In the genomic region with DNA sequence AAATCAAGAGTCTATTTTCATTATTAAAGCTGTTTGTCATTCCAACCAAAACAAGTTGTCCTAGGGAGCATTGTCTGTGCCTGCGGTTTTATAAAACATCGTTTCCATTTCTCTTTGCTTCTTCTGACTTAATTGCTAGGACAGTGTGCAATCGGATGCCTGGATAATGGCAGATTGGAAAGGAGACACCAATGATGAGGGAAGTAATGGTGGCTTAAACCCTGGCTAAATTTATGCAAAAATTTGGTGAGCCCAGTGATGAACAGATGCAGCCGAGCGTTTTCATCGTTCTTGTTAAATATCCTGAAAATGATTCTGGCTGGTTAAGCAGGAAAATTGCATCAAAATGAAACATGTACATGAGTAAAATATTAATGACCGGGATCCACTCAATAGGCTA, we compare ENCODE assay signal across 29 mouse cellular contexts. TPM values are rescaled to one million over a fixed set of nuclear protein-coding genes. Genes with fewer than 3 reads are reported as not detected.
DNase-seq lines count a peak whose midpoint lies in the region; ATAC-seq lines count a peak whose summit lies in the region.
"Had no signal": no experiment of that assay in that cellular context is flagged by ENCODE, and none has a peak within 500 bp of the region (broad histone marks: within the 10 kb centered on the region; RNA-seq: fewer than 3 reads in every experiment).

No protein-coding gene starts in this region.

- H3K36me3 ChIP-seq in forebrain, embryonic 13.5 days (ENCODE audit: poor library complexity, severe bottlenecking) = no peaks in the 10 kb centered on the region
- H3K36me3 ChIP-seq in forebrain, embryonic 11.5 days (ENCODE audit: control insufficient read depth, insufficient read depth, low read length) = no peaks in the 10 kb centered on the region
- H3K36me3 ChIP-seq in neural tube, embryonic 13.5 days = no peaks in the 10 kb centered on the region
- no peaks in the 10 kb centered on the region for H3K36me3 ChIP-seq in forebrain, embryonic 16.5 days (ENCODE audit: control insufficient read depth, insufficient read depth)
- H3K36me3 ChIP-seq: embryonic facial prominence, embryonic 13.5 days; G1E; limb, embryonic 12.5 days; liver, embryonic 15.5 days; stomach, embryonic 15.5 days had no signal

- no peak overlapping the region for H3K9ac ChIP-seq in forebrain, embryonic 13.5 days
- H3K9ac ChIP-seq in forebrain, embryonic 11.5 days (ENCODE audit: low read length) = no peak overlapping the region
- no peak overlapping the region for H3K9ac ChIP-seq in neural tube, embryonic 13.5 days
- H3K9ac ChIP-seq in forebrain, embryonic 16.5 days (replicated peaks; ENCODE audit: low read depth, low read length) = no peak overlapping the region
- H3K9ac ChIP-seq: embryonic facial prominence, embryonic 13.5 days; limb, embryonic 12.5 days; liver, embryonic 15.5 days; lung, embryonic 14.5 days; stomach, embryonic 15.5 days had no signal

- no peak overlapping the region for H3K4me2 ChIP-seq in forebrain, embryonic 13.5 days
- no peak overlapping the region for H3K4me2 ChIP-seq in forebrain, embryonic 11.5 days (ENCODE audit: low read depth, low read length, severe bottlenecking)
- no peak overlapping the region for H3K4me2 ChIP-seq in neural tube, embryonic 13.5 days
- H3K4me2 ChIP-seq in forebrain, embryonic 16.5 days (ENCODE audit: low read length) = no peak overlapping the region
- H3K4me2 ChIP-seq: embryonic facial prominence, embryonic 13.5 days; heart, embryonic 11.5 days; limb, embryonic 12.5 days; liver, embryonic 15.5 days; lung, embryonic 14.5 days; stomach, embryonic 15.5 days had no signal

- intact Hi-C loops in heart, postnatal 10 days (cut with DNase I) = no loop called here

- H3K27ac ChIP-seq in forebrain, embryonic 13.5 days = no peak overlapping the region
- H3K27ac ChIP-seq in forebrain, embryonic 11.5 days (ENCODE audit: low read depth, low read length) = no peak overlapping the region
- peak overlapping the region; percentile 49 for H3K27ac ChIP-seq in neural tube, embryonic 13.5 days (replicated peaks)
- peak overlapping the region; percentile 47 for H3K27ac ChIP-seq in forebrain, embryonic 16.5 days (ENCODE audit: low read length)
- H3K27ac ChIP-seq: embryonic facial prominence, embryonic 13.5 days; left cerebral cortex, adult 2 months; limb, embryonic 12.5 days; liver, embryonic 15.5 days; stomach, embryonic 15.5 days had no signal

- 0 out of 2 replicates have a peak, but pooled peaks cover 6% of the 10 kb centered on the region for H3K4me1 ChIP-seq in forebrain, embryonic 13.5 days
- H3K4me1 ChIP-seq in forebrain, embryonic 11.5 days (replicated peaks; ENCODE audit: control insufficient read depth, insufficient read depth, low read length) = 0 out of 2 replicates have a peak, but pooled peaks cover 2% of the 10 kb centered on the region
- no peaks in the 10 kb centered on the region; the same call in 1 of the 2 replicates for H3K4me1 ChIP-seq in neural tube, embryonic 13.5 days (replicated peaks)
- no peaks in the 10 kb centered on the region for H3K4me1 ChIP-seq in forebrain, embryonic 16.5 days (replicated peaks; ENCODE audit: control insufficient read depth, insufficient read depth, low read length)
- H3K4me1 ChIP-seq: embryonic facial prominence, embryonic 13.5 days; limb, embryonic 12.5 days; liver, embryonic 15.5 days; stomach, embryonic 15.5 days had no signal

- no peak for DNase-seq in forebrain, embryonic 11.5 days (ENCODE audit: low spot score)
- DNase-seq in neural tube, embryonic 10.5 days (ENCODE audit: extremely low spot score, low spot score) = no peak
- DNase-seq in retina, embryonic 14.5 days (ENCODE audit: low spot score) = peak; percentile 34
- no peak for DNase-seq in heart, adult 9 months (ENCODE audit: low spot score in 2 of 2)
- DNase-seq in heart, postnatal 10 days = no peak
- DNase-seq: adrenal gland, postnatal 10 days; cerebellum, adult 11-12 months; cerebellum, postnatal 10 days; gastrocnemius, postnatal 14 days; heart, adult 11 months; heart, postnatal 4 days; kidney, adult 11 months; kidney, postnatal 14 days; lung, embryonic 14.5 days; lung, postnatal 14 days; right cerebral cortex, postnatal 25 days; thymus, postnatal 14 days had no signal

- H3K4me3 ChIP-seq in forebrain, embryonic 13.5 days = no peak overlapping the region
- no peak overlapping the region for H3K4me3 ChIP-seq in forebrain, embryonic 11.5 days (ENCODE audit: low read depth, low read length)
- no peak overlapping the region for H3K4me3 ChIP-seq in neural tube, embryonic 13.5 days
- H3K4me3 ChIP-seq in forebrain, embryonic 16.5 days (replicated peaks; ENCODE audit: low read length) = no peak overlapping the region
- H3K4me3 ChIP-seq: embryonic facial prominence, embryonic 13.5 days; left cerebral cortex, adult 2 months; limb, embryonic 12.5 days; liver, embryonic 15.5 days; stomach, embryonic 15.5 days had no signal

- ATAC-seq in forebrain, embryonic 13.5 days = 0 out of 2 replicates have a peak, but pooled peaks have one; percentile 38
- ATAC-seq in forebrain, embryonic 11.5 days (replicated peaks; ENCODE audit: low FRiP score) = no peak
- ATAC-seq in neural tube, embryonic 13.5 days (ENCODE audit: low read depth) = peak; percentile 59; the same call in 1 of the 2 replicates
- peak; percentile 59 for ATAC-seq in forebrain, embryonic 16.5 days
- ATAC-seq: inflammation-experienced regulatory T-cells, adult 6 months; Patski had no signal

- WGBS in forebrain, embryonic 13.5 days = 51% methylated on average over 7 of the region's 7 CpGs
- WGBS in forebrain, embryonic 11.5 days = 80% methylated on average over 7 of the region's 7 CpGs
- WGBS in neural tube, embryonic 13.5 days = 54% methylated on average over 7 of the region's 7 CpGs
- 35% methylated on average over 7 of the region's 7 CpGs for WGBS in forebrain, embryonic 16.5 days

- H3K9me3 ChIP-seq in forebrain, embryonic 13.5 days (replicated peaks) = no peaks in the 10 kb centered on the region
- H3K9me3 ChIP-seq in forebrain, embryonic 11.5 days (ENCODE audit: control insufficient read depth, low read length) = no peaks in the 10 kb centered on the region
- no peaks in the 10 kb centered on the region for H3K9me3 ChIP-seq in neural tube, embryonic 13.5 days
- H3K9me3 ChIP-seq in forebrain, embryonic 16.5 days (ENCODE audit: control insufficient read depth, low read length) = no peaks in the 10 kb centered on the region
- H3K9me3 ChIP-seq: embryonic facial prominence, embryonic 13.5 days; G1E; limb, embryonic 12.5 days; liver, embryonic 15.5 days; stomach, embryonic 15.5 days had no signal

- H3K27me3 ChIP-seq in forebrain, embryonic 13.5 days = no peaks in the 10 kb centered on the region
- no peaks in the 10 kb centered on the region for H3K27me3 ChIP-seq in forebrain, embryonic 11.5 days (ENCODE audit: control insufficient read depth, insufficient read depth, low read length)
- H3K27me3 ChIP-seq in neural tube, embryonic 13.5 days = no peaks in the 10 kb centered on the region
- no peaks in the 10 kb centered on the region for H3K27me3 ChIP-seq in forebrain, embryonic 16.5 days (replicated peaks; ENCODE audit: control insufficient read depth, insufficient read depth, low read length)
- H3K27me3 ChIP-seq: embryonic facial prominence, embryonic 13.5 days; limb, embryonic 12.5 days; liver, embryonic 15.5 days; Patski; stomach, embryonic 15.5 days had no signal

RNA-seq across cellular contexts. Expression of gene Atxn7l3b, which starts 28.6 kb away (rescaled TPM):
- 358 and 389 TPM in 2 replicates for polyA plus RNA-seq in forebrain, embryonic 13.5 days (2015; fragmentation: Nextera tagmentation; extraction: Ambion mirVana)
- polyA plus RNA-seq in forebrain, embryonic 11.5 days (2014; fragmentation: Nextera tagmentation; extraction: Ambion mirVana) = 234 TPM in 2 replicates
- 442 and 447 TPM in 2 replicates for polyA plus RNA-seq in neural tube, embryonic 13.5 days (2015; fragmentation: Nextera tagmentation; extraction: Ambion mirVana)
- 349 and 369 TPM in 2 replicates for polyA plus RNA-seq in forebrain, embryonic 16.5 days (2015; fragmentation: Nextera tagmentation; extraction: Ambion mirVana)
- total RNA-seq in heart, postnatal 10 days (2021) = 10 to 100 TPM; 57.6 to 58.2 TPM

Comparison
In these comparisons a context has a peak if more than half of its experiments do, and no peak if none do; other contexts are left out.
1. H3K27ac ChIP-seq: peak in neural tube, embryonic 13.5 days (single experiment) and forebrain, embryonic 16.5 days (single experiment); none in forebrain, embryonic 13.5 days (single experiment) and forebrain, embryonic 11.5 days (single experiment).